Mouse (Mus musculus) kidney, postnatal 25 days (tissue): ENCODE measurements around the gene Slc7a8.

Experiments
- DNase-seq, 2 experiments: peaks; one replicate each; pipeline ENCODE4 v3.0.0; 2021; ENCODE audit warnings: mixed read lengths in 2 of 2

Gene Slc7a8

GRCm38 (mm10) chr14:54695042-54695441 lies 86.7 kb downstream of the Slc7a8 start:
- no peak for DNase-seq

GRCm38 (mm10) chr14:54687251-54687650 lies 94.5 kb downstream of the Slc7a8 start:
- DNase-seq = no peak

- DNase-seq = peak; percentile 100
Observed at GRCm38 (mm10) chr14:54686522-54687143, 95.1 kb downstream of the Slc7a8 start, which contains the start of gene Acin1. Gene Acin1, minus strand, starts transcription at chr14:54686931.

- peak; percentile 79 to 88 for DNase-seq
Observed at GRCm38 (mm10) chr14:54686063-54686521, 95.7 kb downstream of the Slc7a8 start, which contains the start of gene 1700123O20Rik. Gene 1700123O20Rik, plus strand, starts transcription at chr14:54686216.

GRCm38 (mm10) chr14:54685471-54685870 lies 96.3 kb downstream of the Slc7a8 start:
- DNase-seq = no peak

- no peak for DNase-seq
Observed at GRCm38 (mm10) chr14:54682396-54682795, 99.3 kb downstream of the Slc7a8 start.

GRCm38 (mm10) chr14:54678657-54679304 lies 103.0 kb downstream of the Slc7a8 start:
- DNase-seq = no peak

GRCm38 (mm10) chr14:54676290-54676689 lies 105.5 kb downstream of the Slc7a8 start:
- DNase-seq = no peak

GRCm38 (mm10) chr14:54674317-54674716 lies 107.4 kb downstream of the Slc7a8 start:
- DNase-seq = no peak
